Mouse (Mus musculus): ENCODE measurements around the gene Eprs. TPM values are rescaled to one million over a fixed set of nuclear protein-coding genes. Genes with fewer than 3 reads are reported as not detected.
"Not testable (repeated sequence)": the region's sequence is repeated elsewhere in the genome, so short reads cannot be mapped to it uniquely, and the experiment has no call there.

Gene Eprs
- polyA plus RNA-seq (2016; fragmentation: Nextera tagmentation; extraction: Ambion mirVana): 135 and 151 TPM in 2 replicates

DNA sequence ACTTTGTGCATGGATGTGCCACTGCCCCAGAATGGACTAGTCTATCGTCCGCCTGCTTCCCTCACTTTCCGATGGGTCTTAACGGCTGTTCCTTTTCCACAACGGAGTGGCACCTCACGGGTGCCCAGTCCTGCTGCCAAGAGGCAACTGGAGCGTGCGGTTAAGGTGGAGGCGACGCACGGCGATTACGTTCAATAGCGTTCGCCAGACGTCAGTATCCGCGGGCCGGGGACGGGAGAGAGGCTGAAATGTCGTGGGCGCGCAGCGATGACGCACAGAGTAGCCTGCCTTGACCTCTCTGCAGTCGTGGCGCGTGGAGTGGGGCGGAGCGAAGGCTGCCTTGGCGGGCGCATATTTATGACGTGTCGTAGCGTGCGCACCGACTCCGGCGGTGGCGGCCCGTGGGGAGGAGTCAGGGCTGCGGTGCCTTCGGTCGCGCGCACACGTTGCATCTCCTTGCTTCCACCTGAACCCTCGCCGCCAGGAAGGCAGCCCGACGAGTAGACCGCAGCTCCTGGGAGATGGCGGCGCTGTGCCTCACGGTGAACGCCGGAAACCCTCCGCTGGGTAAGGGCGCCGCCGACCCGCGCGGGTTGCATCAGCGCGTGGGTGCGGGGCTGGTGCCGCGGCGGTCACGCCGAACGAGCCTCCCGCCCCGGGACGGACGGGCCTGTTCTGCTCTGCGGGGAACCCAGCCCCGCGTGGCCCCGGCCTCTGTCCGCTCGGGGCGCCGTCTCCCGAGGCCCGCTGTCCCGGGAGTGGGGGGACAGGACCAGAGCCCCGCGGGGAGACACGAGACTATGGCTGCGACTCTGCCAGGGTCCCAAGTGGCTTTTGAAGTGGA, at the start of gene Eprs:
Gene Eprs (plus strand): TSS at position 368 of the 844 bp plus-strand sequence.
- no peaks in the 10 kb centered on the region for H3K9me3 ChIP-seq
- no peaks in the 10 kb centered on the region for H3K27me3 ChIP-seq (ENCODE audit: insufficient read depth, poor library complexity, severe bottlenecking)
- H3K4me1 ChIP-seq: peaks cover 21% of the 10 kb centered on the region
- H3K4me3 ChIP-seq: peak within 1 kb of the TSS; percentile 92
- DNase-seq (ENCODE audit: low spot score): peak; percentile 99
- H3K36me3 ChIP-seq: peaks cover 21% of the 10 kb centered on the region
- H3K27ac ChIP-seq: peak within 1 kb of the TSS; percentile 97
- WGBS: under 1% methylated on average over 90 of the region's 92 CpGs

DNA sequence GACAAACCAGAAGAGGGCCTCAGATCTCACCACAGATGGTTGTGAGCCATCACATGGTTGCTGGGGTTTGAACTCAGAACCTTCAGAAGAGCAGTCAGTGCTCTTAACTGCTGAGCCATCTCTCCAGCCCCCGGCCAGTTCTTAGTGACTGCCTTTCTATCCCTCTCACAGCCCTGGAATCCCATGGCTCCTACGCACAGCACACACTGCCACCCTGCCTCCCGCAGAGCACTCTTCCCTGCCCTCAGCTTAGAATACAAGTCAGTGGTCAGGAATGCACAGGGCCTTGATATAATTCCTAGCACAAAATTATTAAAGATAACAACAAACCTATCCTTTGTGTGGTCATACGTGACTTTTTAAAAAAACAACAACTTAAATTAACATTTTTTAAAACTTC, 48.3 kb upstream of the Eprs start:
- no peak overlapping the region for H3K27ac ChIP-seq
- H3K4me1 ChIP-seq: peaks cover 6% of the 10 kb centered on the region; the same call in 1 of the 2 replicates
- DNase-seq (ENCODE audit: low spot score): no peak
- no peaks in the 10 kb centered on the region for H3K27me3 ChIP-seq (ENCODE audit: insufficient read depth, poor library complexity, severe bottlenecking)
- no peak overlapping the region for H3K4me3 ChIP-seq
- 94% methylated on average over 4 of the region's 4 CpGs for WGBS
- H3K36me3 ChIP-seq: peaks cover 59% of the 10 kb centered on the region
- no peaks in the 10 kb centered on the region for H3K9me3 ChIP-seq

- Histone ChIP-seq H3K36me3 (peaks cover 69% of the 10 kb centered on the region), H3K4me1 (peaks cover 6% of the 10 kb centered on the region; the same call in 1 of the 2 replicates), H3K9me3 (no peaks in the 10 kb centered on the region), H3K27me3 (ENCODE audit: insufficient read depth, poor library complexity, severe bottlenecking) (no peaks in the 10 kb centered on the region), H3K4me3 (no peak overlapping the region), H3K27ac (no peak overlapping the region)
- WGBS: 92% methylated on average over 16 of the region's 16 CpGs
- DNase-seq (ENCODE audit: low spot score): no peak
Measured at GRCm38 (mm10) chr1:185315846-185316568, 46.8 kb upstream of the Eprs start.

DNA sequence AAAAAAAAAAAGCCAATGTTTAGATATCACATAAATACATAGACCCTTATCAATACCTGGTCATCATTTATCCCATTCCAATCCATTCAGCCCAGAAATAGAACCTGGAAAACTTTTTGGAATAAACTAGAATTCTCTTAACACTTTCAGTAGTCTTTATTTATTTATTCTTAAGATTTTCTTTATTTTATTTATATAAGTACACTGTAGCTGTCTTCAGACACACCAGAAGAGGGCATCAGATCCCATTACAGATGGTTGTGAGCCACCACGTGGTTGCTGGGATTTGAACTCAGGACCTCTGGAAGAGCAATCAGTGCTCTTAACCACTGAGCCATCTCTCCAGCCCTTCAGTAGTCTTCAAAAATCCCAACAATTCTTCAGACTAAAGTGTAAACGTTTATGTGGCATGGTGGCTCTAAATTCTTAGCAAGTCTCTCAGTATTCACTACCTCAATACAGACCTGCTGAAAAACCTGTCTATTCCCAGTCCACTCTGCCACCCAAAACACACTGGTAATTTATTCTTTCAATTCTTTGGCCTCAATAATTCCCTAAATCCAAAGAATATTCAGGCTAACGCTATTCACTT, 35.0 kb upstream of the Eprs start:
- peaks cover 43% of the 10 kb centered on the region for H3K36me3 ChIP-seq
- DNase-seq (ENCODE audit: low spot score); H3K27me3 ChIP-seq (ENCODE audit: insufficient read depth, poor library complexity, severe bottlenecking); H3K9me3 ChIP-seq: not testable (repeated sequence)
- H3K4me3 ChIP-seq: peak overlapping the region; percentile 86
- peaks cover 15% of the 10 kb centered on the region for H3K4me1 ChIP-seq
- WGBS: 58% methylated on average over 3 of the region's 3 CpGs
- peak overlapping the region; percentile 96; the same call in 1 of the 2 replicates for H3K27ac ChIP-seq

GRCm38 (mm10) chr1:185328721-185329610, 33.9 kb upstream of the Eprs start, which contains the start of gene Iars2:
TSS of gene Iars2 (minus strand) at chr1:185329396.
- DNase-seq (ENCODE audit: low spot score): peak; percentile 97
- Histone ChIP-seq H3K4me3 (peak within 1 kb of the TSS; percentile 86), H3K27me3 (ENCODE audit: insufficient read depth, poor library complexity, severe bottlenecking) (no peaks in the 10 kb centered on the region), H3K36me3 (peaks cover 32% of the 10 kb centered on the region), H3K9me3 (no peaks in the 10 kb centered on the region), H3K4me1 (peaks cover 20% of the 10 kb centered on the region), H3K27ac (peak within 1 kb of the TSS; percentile 96)
- WGBS: under 1% methylated on average over 76 of the region's 76 CpGs

DNA sequence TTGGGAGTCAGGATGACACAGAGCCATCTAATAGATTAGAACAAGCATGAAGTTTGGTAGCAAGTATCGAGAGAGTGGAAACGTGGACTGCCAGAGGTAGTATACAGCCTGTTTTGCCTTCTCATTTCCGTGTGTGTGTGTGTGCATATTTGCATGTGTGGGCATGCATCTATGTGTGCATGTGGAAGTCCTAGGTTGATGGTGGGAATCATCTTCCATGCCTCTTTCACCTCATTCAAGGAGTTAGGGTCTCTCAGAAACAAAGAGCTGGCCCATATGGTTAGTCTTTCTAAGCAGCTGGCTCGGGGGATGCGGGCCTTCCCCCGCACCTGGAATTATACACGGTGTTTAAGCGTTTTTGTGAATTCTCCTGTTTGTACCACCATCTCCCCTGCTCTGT, 33.0 kb upstream of the Eprs start:
- Histone ChIP-seq H3K27me3 (ENCODE audit: insufficient read depth, poor library complexity, severe bottlenecking) (no peaks in the 10 kb centered on the region), H3K4me1 (peaks cover 25% of the 10 kb centered on the region), H3K9me3 (no peaks in the 10 kb centered on the region), H3K36me3 (peaks cover 23% of the 10 kb centered on the region), H3K4me3 (peak overlapping the region; percentile 86), H3K27ac (peak overlapping the region; percentile 96; the same call in 1 of the 2 replicates)
- DNase-seq (ENCODE audit: low spot score): no peak
- 89% methylated on average over 8 of the region's 8 CpGs for WGBS

DNA sequence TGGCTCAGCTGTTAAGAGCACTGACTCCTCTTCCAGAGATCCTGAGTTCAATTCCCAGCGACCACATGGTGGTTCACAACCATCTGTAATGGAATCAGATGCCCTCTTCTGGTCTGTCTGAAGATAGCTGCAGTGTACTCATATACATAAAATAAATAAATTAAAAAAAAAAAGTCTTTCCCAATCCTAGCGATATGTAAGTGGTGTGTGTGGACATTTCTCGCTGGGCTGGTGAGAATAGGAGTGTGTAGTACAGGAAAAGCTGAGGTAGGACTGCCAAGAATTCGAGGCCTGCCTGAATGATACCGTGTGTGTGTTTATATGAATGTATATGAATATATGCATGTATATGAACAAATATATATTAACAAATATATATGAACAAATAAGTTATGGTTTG, 31.5 kb upstream of the Eprs start:
- no peak for DNase-seq (ENCODE audit: low spot score)
- peaks cover 10% of the 10 kb centered on the region; the same call in 1 of the 2 replicates for H3K36me3 ChIP-seq
- H3K27ac ChIP-seq: peak overlapping the region; percentile 94; the same call in 1 of the 2 replicates
- H3K4me3 ChIP-seq: peak overlapping the region; percentile 66; the same call in 1 of the 2 replicates
- WGBS: 52% methylated on average over 5 of the region's 5 CpGs
- no peaks in the 10 kb centered on the region for H3K27me3 ChIP-seq (ENCODE audit: insufficient read depth, poor library complexity, severe bottlenecking)
- H3K4me1 ChIP-seq: peaks cover 32% of the 10 kb centered on the region
- H3K9me3 ChIP-seq: no peaks in the 10 kb centered on the region

DNA sequence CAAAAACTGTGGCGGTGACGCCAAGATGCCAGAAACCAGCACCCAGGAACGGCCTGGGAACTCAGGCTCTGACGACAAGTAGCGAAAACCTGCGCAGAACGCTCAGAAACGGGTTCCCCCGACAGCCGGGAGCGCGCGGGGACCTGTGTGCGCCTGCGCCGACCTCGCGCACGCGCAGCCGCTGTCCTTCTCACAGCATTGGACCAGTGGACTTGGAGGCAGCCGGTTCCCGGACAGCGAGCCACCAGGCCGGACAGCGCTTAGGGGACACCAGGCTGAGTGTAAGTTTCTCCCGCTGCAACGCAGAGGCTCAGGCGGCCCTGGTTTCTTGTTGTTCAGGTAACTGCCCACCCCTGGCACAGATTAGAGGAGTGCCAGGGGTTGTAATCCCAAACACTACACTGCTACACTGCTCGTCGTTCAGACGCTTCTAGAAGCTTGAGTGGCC, 30.8 kb upstream of the Eprs start, which contains the start of gene Bpnt1:
Gene Bpnt1 (plus strand): TSS at position 167 of the 448 bp plus-strand sequence.
- H3K36me3 ChIP-seq: peaks cover 3% of the 10 kb centered on the region; the same call in 1 of the 2 replicates
- H3K27ac ChIP-seq: peak within 1 kb of the TSS; percentile 94
- H3K9me3 ChIP-seq: no peaks in the 10 kb centered on the region
- peak; percentile 96 for DNase-seq (ENCODE audit: low spot score)
- WGBS: under 1% methylated on average over 32 of the region's 32 CpGs
- H3K27me3 ChIP-seq (ENCODE audit: insufficient read depth, poor library complexity, severe bottlenecking): no peaks in the 10 kb centered on the region
- H3K4me3 ChIP-seq: peak within 1 kb of the TSS; percentile 66
- H3K4me1 ChIP-seq: peaks cover 32% of the 10 kb centered on the region

- no peak overlapping the region for H3K4me3 ChIP-seq
- WGBS: 83% methylated on average over 5 of the region's 5 CpGs
- H3K27ac ChIP-seq: no peak overlapping the region
- no peaks in the 10 kb centered on the region for H3K9me3 ChIP-seq
- peaks cover 28% of the 10 kb centered on the region for H3K4me1 ChIP-seq
- H3K27me3 ChIP-seq (ENCODE audit: insufficient read depth, poor library complexity, severe bottlenecking): no peaks in the 10 kb centered on the region
- no peak for DNase-seq (ENCODE audit: low spot score)
- peaks cover 12% of the 10 kb centered on the region for H3K36me3 ChIP-seq
Measured at GRCm38 (mm10) chr1:185333651-185334050, 29.2 kb upstream of the Eprs start.

DNA sequence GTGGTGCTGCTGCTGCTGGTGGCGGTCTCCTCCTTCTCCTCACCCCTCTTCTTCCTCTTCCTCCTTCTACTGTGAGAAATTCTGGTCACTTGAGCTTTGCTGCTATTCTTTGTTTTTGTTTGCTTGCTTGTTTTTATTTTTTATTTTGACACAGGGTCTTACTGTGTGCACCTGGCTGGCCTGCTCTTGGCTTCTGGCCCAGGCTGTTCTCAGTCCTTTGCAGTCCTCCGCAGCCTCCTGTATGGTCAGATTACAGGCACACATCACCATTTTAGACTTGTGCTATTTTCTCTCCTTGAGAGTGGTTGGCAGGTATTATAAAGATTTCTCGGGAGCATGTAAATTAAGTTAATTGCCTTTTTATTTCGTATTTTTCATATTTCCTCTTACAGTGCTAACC, 28.7 kb upstream of the Eprs start:
- H3K27me3 ChIP-seq (ENCODE audit: insufficient read depth, poor library complexity, severe bottlenecking): no peaks in the 10 kb centered on the region
- H3K9me3 ChIP-seq: no peaks in the 10 kb centered on the region
- peaks cover 17% of the 10 kb centered on the region for H3K36me3 ChIP-seq
- no peak for DNase-seq (ENCODE audit: low spot score)
- 87% methylated on average over 4 of the region's 4 CpGs for WGBS
- no peak overlapping the region for H3K27ac ChIP-seq
- H3K4me3 ChIP-seq: no peak overlapping the region
- peaks cover 28% of the 10 kb centered on the region for H3K4me1 ChIP-seq

DNA sequence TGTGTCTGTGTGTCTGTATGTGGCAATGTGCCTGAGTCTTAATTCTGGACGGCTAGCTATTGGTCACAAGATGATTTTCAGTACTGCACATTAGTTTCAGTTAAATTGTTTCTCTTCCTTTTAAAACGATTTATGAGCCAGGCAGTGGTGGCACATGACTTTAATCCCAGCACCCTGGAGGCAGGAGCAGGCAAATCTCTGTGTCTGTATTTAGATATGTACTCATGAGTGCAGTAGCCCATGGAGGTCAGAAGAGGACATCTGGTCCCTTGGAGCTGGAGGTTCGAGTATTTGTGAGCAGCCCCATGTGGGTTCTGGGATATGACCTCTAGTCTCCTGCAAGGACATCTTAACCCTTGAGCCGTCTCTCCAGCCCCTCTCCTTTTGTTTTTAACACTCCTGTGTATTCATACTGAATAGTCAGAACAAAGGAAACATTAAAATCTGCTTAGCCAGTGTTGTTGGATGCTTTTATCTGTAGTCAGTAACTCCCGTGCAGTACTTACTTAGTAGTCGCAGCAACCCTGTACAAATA, 27.5 kb upstream of the Eprs start:
- Histone ChIP-seq H3K4me3 (no peak overlapping the region), H3K27me3 (ENCODE audit: insufficient read depth, poor library complexity, severe bottlenecking) (no peaks in the 10 kb centered on the region), H3K36me3 (peaks cover 26% of the 10 kb centered on the region), H3K4me1 (peaks cover 25% of the 10 kb centered on the region), H3K27ac (peak overlapping the region; percentile 64), H3K9me3 (no peaks in the 10 kb centered on the region)
- WGBS: 72% methylated on average over 6 of the region's 6 CpGs
- no peak for DNase-seq (ENCODE audit: low spot score)
